Mouse (Mus musculus) MEL (cell line): ENCODE data around the gene Arhgef2. TPM values are rescaled to one million over a fixed set of nuclear protein-coding genes. Genes with fewer than 3 reads are reported as not detected.

ENCODE experiments used
- DNase-seq: peaks from one replicate; pipeline ENCODE4 v3.0.0; 2011; ENCODE audit warnings: low read depth, low spot score
- H3K27ac ChIP-seq: 2 replicates; pipeline ENCODE4 v1.5.1; 2012; ENCODE audit warnings: low read depth, mild to moderate bottlenecking, control low read depth, low read length, moderate library complexity; ENCODE audit not compliant: control insufficient read depth
- H3K27me3 ChIP-seq, 2 experiments: fragments of 150-350 bp in 1 of 2; sonication (generic) in 1 of 2; 2 replicates each; pipeline ENCODE4 v1.6.1; 2012; ENCODE audit warnings: low read length in 2 of 2, mild to moderate bottlenecking in 2 of 2, improper control_type of control experiment in 1 of 2, moderate library complexity in 1 of 2; ENCODE audit not compliant: insufficient read depth in 2 of 2, control insufficient read depth in 1 of 2
- H3K36me3 ChIP-seq, 2 experiments: 2 replicates each; pipeline ENCODE4 v1.6.1; 2012 to 2014; ENCODE audit warnings: low read length in 2 of 2, improper control_type of control experiment in 1 of 2, inconsistent platforms in 1 of 2, mild to moderate bottlenecking in 1 of 2; ENCODE audit not compliant: insufficient read depth in 2 of 2, control insufficient read depth in 1 of 2
- H3K4me1 ChIP-seq, 2 experiments: fragments of 150-350 bp in 1 of 2; sonication (generic) in 1 of 2; 2 replicates each; pipeline ENCODE4 v1.6.1; 2012; ENCODE audit warnings: low read length in 2 of 2, improper control_type of control experiment in 1 of 2, mild to moderate bottlenecking in 1 of 2; ENCODE audit not compliant: insufficient read depth in 2 of 2, control insufficient read depth in 1 of 2
- H3K4me3 ChIP-seq, 2 experiments: fragments of 150-350 bp in 1 of 2; sonication (generic) in 1 of 2; 2 replicates each; pipeline ENCODE4 v1.5.1; 2012; ENCODE audit warnings: low read depth in 2 of 2, low read length in 2 of 2, mild to moderate bottlenecking in 2 of 2, moderate library complexity in 2 of 2, control low read depth in 1 of 2, improper control_type of control experiment in 1 of 2; ENCODE audit not compliant: control insufficient read depth in 1 of 2, insufficient read depth in 1 of 2
- H3K79me2 ChIP-seq: 2 replicates; pipeline ENCODE4 v1.6.1; 2012; ENCODE audit warnings: mild to moderate bottlenecking, low read length, moderate library complexity; ENCODE audit not compliant: control insufficient read depth, poor library complexity, insufficient read depth
- H3K9ac ChIP-seq: 2 replicates; pipeline ENCODE4 v1.6.1; 2012; ENCODE audit warnings: low read depth, mild to moderate bottlenecking, control low read depth, low read length, moderate library complexity; ENCODE audit not compliant: control insufficient read depth, poor library complexity, severe bottlenecking
- H3K9me3 ChIP-seq: fragments of 150-350 bp; sonication (generic); replicated peaks from 2 replicates; pipeline ENCODE4 v1.6.1; 2012; ENCODE audit warnings: mild to moderate bottlenecking, low read length, improper control_type of control experiment, moderate library complexity; ENCODE audit not compliant: insufficient read depth
- BHLHE40 ChIP-seq: IDR thresholded peaks from 2 replicates; pipeline ENCODE4 v1.6.1; 2012; ENCODE audit warnings: low read depth, mild to moderate bottlenecking, inconsistent platforms, low read length, improper control_type of control experiment, borderline replicate concordance
- CHD1 ChIP-seq: IDR thresholded peaks from 2 replicates; pipeline ENCODE4 v1.6.1; 2012; ENCODE audit warnings: low read depth, mild to moderate bottlenecking, inconsistent platforms, low read length, improper control_type of control experiment
- CHD2 ChIP-seq: IDR thresholded peaks from 2 replicates; pipeline ENCODE4 v1.6.1; 2011; ENCODE audit warnings: low read length, improper control_type of control experiment
- E2F4 ChIP-seq: IDR thresholded peaks from 2 replicates; pipeline ENCODE4 v1.6.1; 2011; ENCODE audit warnings: low read depth, low read length, improper control_type of control experiment, borderline replicate concordance
- ELF1 ChIP-seq: IDR thresholded peaks from 2 replicates; pipeline ENCODE4 v1.6.1; 2014; ENCODE audit warnings: low read depth, mild to moderate bottlenecking, inconsistent platforms, low read length, improper control_type of control experiment, moderate library complexity
- EP300 ChIP-seq, 2 experiments: IDR thresholded peaks; 2 replicates each; pipeline ENCODE4 v1.6.1; 2011; ENCODE audit warnings: improper control_type of control experiment in 2 of 2, low read length in 2 of 2, low read depth in 1 of 2, mild to moderate bottlenecking in 1 of 2
- ETS1 ChIP-seq: IDR thresholded peaks from 2 replicates; pipeline ENCODE4 v1.6.1; 2012; ENCODE audit warnings: low read depth, mild to moderate bottlenecking, inconsistent platforms, low read length, improper control_type of control experiment, moderate library complexity
- GABPA ChIP-seq: IDR thresholded peaks from 2 replicates; pipeline ENCODE4 v1.6.1; 2012; ENCODE audit warnings: low read depth, mild to moderate bottlenecking, inconsistent platforms, low read length, improper control_type of control experiment, moderate library complexity
- GATA1 ChIP-seq: IDR thresholded peaks from 2 replicates; pipeline ENCODE4 v1.6.1; 2011; ENCODE audit warnings: low read depth, low read length, improper control_type of control experiment
- HCFC1 ChIP-seq: IDR thresholded peaks from 2 replicates; pipeline ENCODE4 v1.6.1; 2012; ENCODE audit warnings: low read depth, mild to moderate bottlenecking, inconsistent platforms, low read length, improper control_type of control experiment, moderate library complexity
- JUND ChIP-seq: IDR thresholded peaks from 2 replicates; pipeline ENCODE4 v1.6.1; 2011; ENCODE audit warnings: low read depth, mild to moderate bottlenecking, improper control_type of control experiment, low read length
- MAFK ChIP-seq: IDR thresholded peaks from 2 replicates; pipeline ENCODE4 v1.6.1; 2011; ENCODE audit warnings: low read depth, mild to moderate bottlenecking, low read length, improper control_type of control experiment, borderline replicate concordance
- MAX ChIP-seq: IDR thresholded peaks from 2 replicates; pipeline ENCODE4 v1.6.1; 2011; ENCODE audit warnings: low read length, improper control_type of control experiment
- MEF2A ChIP-seq: IDR thresholded peaks from 2 replicates; pipeline ENCODE4 v1.6.1; 2014; ENCODE audit warnings: low read depth, mild to moderate bottlenecking, inconsistent platforms, low read length, improper control_type of control experiment; ENCODE audit not compliant: poor library complexity, insufficient replicate concordance, severe bottlenecking; ENCODE audit errors: extremely low read depth
- MYB ChIP-seq: IDR thresholded peaks from 2 replicates; pipeline ENCODE4 v1.6.1; 2011; ENCODE audit warnings: mild to moderate bottlenecking, low read depth, low read length, improper control_type of control experiment
- MYC ChIP-seq: IDR thresholded peaks from 2 replicates; pipeline ENCODE4 v1.6.1; 2011; ENCODE audit warnings: low read depth, mild to moderate bottlenecking, low read length, improper control_type of control experiment, moderate library complexity
- NRF1 ChIP-seq: IDR thresholded peaks from 2 replicates; pipeline ENCODE4 v1.6.1; 2014; ENCODE audit warnings: low read depth, mild to moderate bottlenecking, inconsistent platforms, low read length, improper control_type of control experiment, moderate library complexity; ENCODE audit not compliant: poor library complexity, insufficient read depth, severe bottlenecking
- POLR2A ChIP-seq, 2 experiments: IDR thresholded peaks; 2 replicates each; pipeline ENCODE4 v1.6.1; 2011 to 2012; ENCODE audit warnings: low read length in 2 of 2, mild to moderate bottlenecking in 2 of 2, control low read depth in 1 of 2, improper control_type of control experiment in 1 of 2, low read depth in 1 of 2, moderate library complexity in 1 of 2; ENCODE audit not compliant: control insufficient read depth in 1 of 2, insufficient read depth in 1 of 2, poor library complexity in 1 of 2
- POLR2AphosphoS2 ChIP-seq: IDR thresholded peaks from 2 replicates; pipeline ENCODE4 v1.6.1; 2011; ENCODE audit warnings: low read length, improper control_type of control experiment
- RAD21 ChIP-seq: IDR thresholded peaks from 2 replicates; pipeline ENCODE4 v1.6.1; 2011; ENCODE audit warnings: mild to moderate bottlenecking, low read depth, low read length, improper control_type of control experiment
- RCOR1 ChIP-seq: IDR thresholded peaks from 2 replicates; pipeline ENCODE4 v1.6.1; 2012; ENCODE audit warnings: low read depth, mild to moderate bottlenecking, inconsistent platforms, low read length, improper control_type of control experiment
- SIN3A ChIP-seq: IDR thresholded peaks from 2 replicates; pipeline ENCODE4 v1.6.1; 2012; ENCODE audit warnings: low read length, improper control_type of control experiment, inconsistent platforms
- SMC3 ChIP-seq: IDR thresholded peaks from 2 replicates; pipeline ENCODE4 v1.6.1; 2011; ENCODE audit warnings: low read depth, low read length, improper control_type of control experiment
- TBP ChIP-seq: IDR thresholded peaks from 2 replicates; pipeline ENCODE4 v1.8.0; 2011; ENCODE audit warnings: low read depth, low read length, improper control_type of control experiment
- TCF12 ChIP-seq: IDR thresholded peaks from 2 replicates; pipeline ENCODE4 v1.6.1; 2014; ENCODE audit warnings: low read depth, mild to moderate bottlenecking, inconsistent platforms, low read length, improper control_type of control experiment, moderate library complexity
- UBTF ChIP-seq: IDR thresholded peaks from 2 replicates; pipeline ENCODE4 v1.6.1; 2012; ENCODE audit warnings: low read depth, mild to moderate bottlenecking, inconsistent platforms, low read length, improper control_type of control experiment, moderate library complexity, borderline replicate concordance; ENCODE audit not compliant: insufficient read depth
- USF1 ChIP-seq: IDR thresholded peaks from 2 replicates; pipeline ENCODE4 v1.6.1; 2014; ENCODE audit warnings: low read depth, mild to moderate bottlenecking, inconsistent platforms, low read length, improper control_type of control experiment, moderate library complexity
- USF2 ChIP-seq, 2 experiments: IDR thresholded peaks; 2 replicates each; pipeline ENCODE4 v1.6.1; 2011 to 2012; ENCODE audit warnings: improper control_type of control experiment in 2 of 2, low read length in 2 of 2, borderline replicate concordance in 1 of 2, inconsistent platforms in 1 of 2, low read depth in 1 of 2, mild to moderate bottlenecking in 1 of 2; ENCODE audit not compliant: insufficient read depth in 1 of 2
- ZC3H11A ChIP-seq: IDR thresholded peaks from 2 replicates; pipeline ENCODE4 v1.6.1; 2012; ENCODE audit warnings: low read depth, mild to moderate bottlenecking, inconsistent platforms, low read length, improper control_type of control experiment
- ZKSCAN1 ChIP-seq: IDR thresholded peaks from 2 replicates; pipeline ENCODE4 v1.6.1; 2012; ENCODE audit warnings: low read depth, mild to moderate bottlenecking, inconsistent platforms, low read length, improper control_type of control experiment, moderate library complexity
- ZMIZ1 ChIP-seq: IDR thresholded peaks from 2 replicates; pipeline ENCODE4 v1.6.1; 2012; ENCODE audit warnings: low read depth, mild to moderate bottlenecking, inconsistent platforms, low read length, improper control_type of control experiment, moderate library complexity
- ZNF384 ChIP-seq: IDR thresholded peaks from 2 replicates; pipeline ENCODE4 v1.6.1; 2012; ENCODE audit warnings: low read depth, mild to moderate bottlenecking, inconsistent platforms, low read length, improper control_type of control experiment
- polyA plus RNA-seq, 2 experiments: library from polyadenylated mRNA; stranded (reverse) in 1 of 2; unstranded in 1 of 2; fragments of >175 nt in 1 of 2; fragments of >200 nt in 1 of 2; gene quantifications; 2 replicates each; pipeline versions ENCODE4 v1.2.1 to v1.2.4; 2012; ENCODE audit warnings: low replicate concordance in 2 of 2, low read depth in 1 of 2; ENCODE audit not compliant: insufficient read length in 2 of 2, insufficient read depth in 1 of 2, missing spikeins in 1 of 2
- total RNA-seq: library from RNA; depleted of rRNA; stranded (reverse); fragments of 300-350 nt; gene quantifications from 2 replicates; pipeline ENCODE4 v1.2.3, GENCODE M21; 2012

Gene Arhgef2
- total and polyA plus RNA-seq, 3 experiments, result 113 to 183 TPM; not detected in 1

DNA sequence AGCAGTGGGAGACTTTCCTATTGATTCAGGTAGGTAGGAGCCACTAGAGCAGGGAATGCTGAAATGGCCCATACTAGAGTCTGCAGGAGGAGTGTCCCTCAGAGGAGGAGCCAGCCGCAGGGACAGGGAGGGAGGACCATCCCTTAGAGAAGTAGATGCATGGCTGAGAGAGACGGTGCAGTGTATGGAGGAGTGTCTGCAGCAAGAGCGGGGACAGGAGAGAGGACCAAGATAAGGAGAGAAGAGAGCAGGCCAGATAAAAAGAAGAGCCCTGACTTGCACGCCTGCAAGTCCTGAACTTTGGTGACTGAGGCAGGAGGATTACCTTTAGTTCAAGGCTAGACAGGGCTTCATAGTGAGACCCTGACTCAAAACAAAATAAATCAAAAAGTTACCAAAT lies 21.3 kb downstream of the Arhgef2 start (continued):
- peak; percentile 61; the same call in 1 of the 2 replicates for TF ChIP-seq TCF12
- TF ChIP-seq MAFK, result no peak
- TF ChIP-seq RAD21, result no peak
- TF ChIP-seq MAX, result no peak
- TF ChIP-seq USF2 (IDR thresholded peaks at IDR 0.05; ENCODE audit: borderline replicate concordance in 1 of 2, insufficient read depth in 1 of 2, low read depth in 1 of 2, low read length in 2 of 2), result no peak
- no peak for TF ChIP-seq E2F4
- no peak for TF ChIP-seq CHD2
- peak; percentile 40; the same call in 1 of the 2 replicates for TF ChIP-seq TBP
- TF ChIP-seq ZMIZ1, result peak; percentile 33; the same call in 1 of the 2 replicates
- TF ChIP-seq MYC, result peak; percentile 36; the same call in 1 of the 2 replicates
- peak; percentile 91 for TF ChIP-seq GATA1
- no peak for TF ChIP-seq BHLHE40
- TF ChIP-seq SMC3, result no peak
- no peak for TF ChIP-seq JUND
- TF ChIP-seq ZKSCAN1, result no peak
- TF ChIP-seq UBTF, result no peak
- no peak for TF ChIP-seq CHD1
- no peak for TF ChIP-seq USF1
- peak; percentile 4 to 39; a peak in 2 of 4 replicates for TF ChIP-seq EP300 (IDR thresholded peaks at IDR 0.05; ENCODE audit: low read depth in 1 of 2, low read length in 2 of 2)
- TF ChIP-seq, all 39 proteins: peak for 16

DNA sequence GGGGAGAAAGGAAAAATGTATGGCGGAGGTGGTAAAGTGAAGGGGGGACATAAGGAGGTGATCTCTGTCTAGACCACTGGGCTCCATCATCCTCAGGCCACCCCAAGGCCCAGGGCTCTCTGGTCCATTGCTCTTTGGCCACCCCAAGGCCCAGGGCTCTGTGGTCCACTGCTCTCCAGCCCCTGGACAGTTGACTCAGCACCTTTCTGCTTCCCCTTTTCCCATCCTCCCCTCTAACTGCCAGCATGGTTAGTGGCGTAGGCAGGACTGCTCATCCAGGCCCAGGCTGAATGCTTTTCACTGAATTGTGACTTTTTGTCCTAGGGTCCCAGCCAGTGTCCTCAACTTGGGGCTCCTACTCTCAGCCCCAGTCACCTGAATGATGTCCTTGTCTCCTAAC lies 21.8 kb downstream of the Arhgef2 start:
- peak overlapping the region; percentile 65 for H3K27ac ChIP-seq
- H3K36me3 ChIP-seq, result peaks cover 37 to 44% of the 10 kb centered on the region in 2 experiments
- TF ChIP-seq UBTF (no peak), CHD1 (no peak), TCF12 (no peak; the same call in 1 of the 2 replicates), MEF2A (no peak), POLR2A (IDR thresholded peaks at IDR 0.05; ENCODE audit: control insufficient read depth in 1 of 2, insufficient read depth in 1 of 2, low read depth in 1 of 2, low read length in 2 of 2, poor library complexity in 1 of 2) (no peak; a peak in 1 of 4 replicates), MAX (no peak), GABPA (peak; percentile 56; the same call in 1 of the 2 replicates), ETS1 (no peak), ELF1 (no peak), RCOR1 (no peak), USF1 (no peak), USF2 (IDR thresholded peaks at IDR 0.05; ENCODE audit: borderline replicate concordance in 1 of 2, insufficient read depth in 1 of 2, low read depth in 1 of 2, low read length in 2 of 2) (no peak), ZNF384 (no peak), ZMIZ1 (no peak), E2F4 (no peak), JUND (peak; percentile 73; the same call in 1 of the 2 replicates), NRF1 (no peak), MYB (peak; percentile 52; the same call in 1 of the 2 replicates), SIN3A (no peak), ZKSCAN1 (no peak), SMC3 (0 out of 2 replicates have a peak, but pooled peaks have one; percentile 8), HCFC1 (no peak), POLR2AphosphoS2 (0 out of 2 replicates have a peak, but pooled peaks have one; percentile 12), CHD2 (no peak), ZC3H11A (no peak), GATA1 (no peak), TBP (no peak), MYC (no peak)

More for the DNA sequence above, 21.8 kb downstream of the Arhgef2 start:
- peak overlapping the region; percentile 21; the same call in 1 of the 2 replicates for H3K9ac ChIP-seq
- H3K4me3 ChIP-seq, result peak overlapping the region in 1 of 2 experiments; percentile 2; a peak in 1 of 4 replicates
- H3K9me3 ChIP-seq, result no peaks in the 10 kb centered on the region
- H3K27me3 ChIP-seq, result no peaks in the 10 kb centered on the region
- peaks cover 79% of the 10 kb centered on the region for H3K79me2 ChIP-seq
- peaks cover 35 to 47% of the 10 kb centered on the region in 2 experiments for H3K4me1 ChIP-seq
- peak; percentile 76 for DNase-seq
